Comparison of ENCODE assay signal across 12 mouse cellular contexts in the genomic region with DNA sequence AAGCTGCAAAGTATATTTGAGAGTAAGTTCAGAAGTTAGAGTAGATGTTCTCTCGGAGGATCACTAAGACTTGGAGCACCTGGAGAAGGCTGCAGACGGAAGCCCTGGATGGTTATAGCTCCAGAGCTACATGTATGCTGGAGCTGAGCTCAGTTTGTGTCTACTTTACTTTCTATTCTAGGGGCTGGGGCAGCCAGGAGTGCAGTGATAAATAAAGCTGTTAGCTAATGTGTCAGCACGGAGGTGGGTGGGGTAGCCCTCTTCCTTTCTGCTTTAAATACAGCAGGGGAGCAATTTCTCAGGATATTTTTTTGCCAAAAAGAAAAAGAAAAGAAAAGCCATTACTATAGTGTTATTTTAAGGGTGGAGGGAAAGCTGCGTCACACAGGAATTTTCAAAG.
DNase-seq lines count a peak whose midpoint lies in the region; ATAC-seq and TF ChIP-seq lines count a peak whose summit lies in the region.
"Had no signal": no experiment of that assay in that cellular context is flagged by ENCODE, and none has a peak within 500 bp of the region (broad histone marks: within the 10 kb centered on the region; RNA-seq: fewer than 3 reads in every experiment).

No protein-coding gene starts in this region.

- peak overlapping the region; percentile 40 for H3K4me3 ChIP-seq in gastrocnemius, adult 2 months
- no peak overlapping the region for H3K4me3 ChIP-seq in neural tube, embryonic 13.5 days
- no peak overlapping the region for H3K4me3 ChIP-seq in neural tube, embryonic 15.5 days (replicated peaks)
- no peak overlapping the region for H3K4me3 ChIP-seq in kidney, postnatal 0 days (replicated peaks; ENCODE audit: low read depth, low read length)
- no peak overlapping the region for H3K4me3 ChIP-seq in forebrain, embryonic 14.5 days (ENCODE audit: low read depth, low read length)
- H3K4me3 ChIP-seq: midbrain, embryonic 12.5 days had no signal

- no peak for TF ChIP-seq CTCF in gastrocnemius, adult 2 months (IDR thresholded peaks at IDR 0.05)
- TF ChIP-seq CTCF in kidney, postnatal 0 days (IDR thresholded peaks at IDR 0.05; ENCODE audit: low read depth): no peak

- WGBS in neural tube, embryonic 13.5 days: 55% methylated on average over 4 of the region's 4 CpGs
- WGBS in neural tube, embryonic 15.5 days: 60% methylated on average over 4 of the region's 4 CpGs
- 47% methylated on average over 4 of the region's 4 CpGs for WGBS in kidney, postnatal 0 days
- 76% methylated on average over 4 of the region's 4 CpGs for whole genome bisulfite sequencing in forebrain, embryonic 14.5 days

- H3K27ac ChIP-seq in gastrocnemius, adult 2 months: peak overlapping the region; percentile 52
- H3K27ac ChIP-seq in neural tube, embryonic 13.5 days (replicated peaks): peak overlapping the region; percentile 15; the same call in 1 of the 2 replicates
- no peak overlapping the region for H3K27ac ChIP-seq in neural tube, embryonic 15.5 days (replicated peaks)
- no peak overlapping the region for H3K27ac ChIP-seq in kidney, postnatal 0 days
- no peak overlapping the region for H3K27ac ChIP-seq in forebrain, embryonic 14.5 days (ENCODE audit: low read depth, low read length)
- H3K27ac ChIP-seq: midbrain, embryonic 12.5 days had no signal

- peaks cover 28% of the 10 kb centered on the region for H3K4me1 ChIP-seq in neural tube, embryonic 13.5 days (replicated peaks)
- H3K4me1 ChIP-seq in neural tube, embryonic 15.5 days: peaks cover 20% of the 10 kb centered on the region
- 0 out of 2 replicates have a peak, but pooled peaks cover 4% of the 10 kb centered on the region for H3K4me1 ChIP-seq in kidney, postnatal 0 days (replicated peaks; ENCODE audit: insufficient read depth, low read length)
- peaks cover 4% of the 10 kb centered on the region; the same call in 1 of the 2 replicates for H3K4me1 ChIP-seq in forebrain, embryonic 14.5 days (ENCODE audit: control insufficient read depth, insufficient read depth, low read length)

- intact Hi-C loops in gastrocnemius, adult 2 months (cut with DNase I): loop anchor here (2.0 kb wide), 1 partner anchor 44 kb away; no protein-coding TSS in a partner anchor

- no peaks in the 10 kb centered on the region for H3K27me3 ChIP-seq in neural tube, embryonic 13.5 days
- no peaks in the 10 kb centered on the region for H3K27me3 ChIP-seq in neural tube, embryonic 15.5 days (replicated peaks)
- H3K27me3 ChIP-seq in kidney, postnatal 0 days (ENCODE audit: insufficient read depth, low read length): no peaks in the 10 kb centered on the region
- H3K27me3 ChIP-seq in forebrain, embryonic 14.5 days (replicated peaks; ENCODE audit: control insufficient read depth, insufficient read depth, low read length): no peaks in the 10 kb centered on the region
- H3K27me3 ChIP-seq: Patski had no signal

- no peak overlapping the region for H3K9ac ChIP-seq in neural tube, embryonic 13.5 days
- H3K9ac ChIP-seq in neural tube, embryonic 15.5 days (replicated peaks): no peak overlapping the region
- no peak overlapping the region for H3K9ac ChIP-seq in kidney, postnatal 0 days (ENCODE audit: low read depth, low read length)
- no peak overlapping the region for H3K9ac ChIP-seq in forebrain, embryonic 14.5 days (ENCODE audit: low read length)
- H3K9ac ChIP-seq: midbrain, embryonic 12.5 days had no signal

- no peak for DNase-seq in gastrocnemius, adult 2 months
- no peak for DNase-seq in gastrocnemius, postnatal 25 days
- peak; percentile 46 for DNase-seq in kidney, postnatal 0 days (ENCODE audit: low spot score)
- DNase-seq in urinary bladder, postnatal 4 days (ENCODE audit: low spot score in 2 of 2): no peak
- no peak for DNase-seq in testis, postnatal 10 days (ENCODE audit: low spot score)
- no peak for DNase-seq in forebrain, embryonic 14.5 days (ENCODE audit: low spot score)
- DNase-seq: cerebellum, postnatal 36 days; spleen, adult 18-20 months had no signal

- H3K36me3 ChIP-seq in neural tube, embryonic 13.5 days: no peaks in the 10 kb centered on the region
- H3K36me3 ChIP-seq in neural tube, embryonic 15.5 days: no peaks in the 10 kb centered on the region
- no peaks in the 10 kb centered on the region for H3K36me3 ChIP-seq in kidney, postnatal 0 days (ENCODE audit: insufficient read depth, low read length)
- H3K36me3 ChIP-seq in forebrain, embryonic 14.5 days (ENCODE audit: control insufficient read depth, insufficient read depth, low read length): no peaks in the 10 kb centered on the region
- H3K36me3 ChIP-seq: midbrain, embryonic 12.5 days had no signal

- no peak overlapping the region for H3K4me2 ChIP-seq in neural tube, embryonic 13.5 days
- no peak overlapping the region for H3K4me2 ChIP-seq in neural tube, embryonic 15.5 days
- H3K4me2 ChIP-seq in kidney, postnatal 0 days (ENCODE audit: low read length): no peak overlapping the region
- H3K4me2 ChIP-seq in forebrain, embryonic 14.5 days (ENCODE audit: low read length): no peak overlapping the region
- H3K4me2 ChIP-seq: midbrain, embryonic 12.5 days had no signal

- no peaks in the 10 kb centered on the region for H3K9me3 ChIP-seq in neural tube, embryonic 13.5 days
- no peaks in the 10 kb centered on the region for H3K9me3 ChIP-seq in neural tube, embryonic 15.5 days (replicated peaks)
- no peaks in the 10 kb centered on the region for H3K9me3 ChIP-seq in kidney, postnatal 0 days (replicated peaks; ENCODE audit: low read length)
- H3K9me3 ChIP-seq in forebrain, embryonic 14.5 days (replicated peaks; ENCODE audit: control insufficient read depth, low read length): no peaks in the 10 kb centered on the region
- H3K9me3 ChIP-seq: midbrain, embryonic 12.5 days had no signal

- no peak for ATAC-seq in neural tube, embryonic 13.5 days (ENCODE audit: low read depth)
- no peak for ATAC-seq in neural tube, embryonic 15.5 days (ENCODE audit: low FRiP score)
- ATAC-seq in kidney, postnatal 0 days (replicated peaks; ENCODE audit: low FRiP score, low read depth): no peak
- ATAC-seq in forebrain, embryonic 14.5 days: no peak
- ATAC-seq: Patski had no signal

Comparison
In these comparisons a context has a peak if more than half of its experiments do, and no peak if none do; other contexts are left out.
1. H3K27ac ChIP-seq: peak in gastrocnemius, adult 2 months (single experiment) and neural tube, embryonic 13.5 days (single experiment); none in neural tube, embryonic 15.5 days (single experiment), kidney, postnatal 0 days (single experiment) and forebrain, embryonic 14.5 days (single experiment).